Mouse (Mus musculus) cerebellum, adult 11 months (tissue): ENCODE data around the gene Larp1b.
A peak's percentile ranks its signal among the peaks of the same experiment; 100 is the strongest.
"Not testable (repeated sequence)": the region's sequence is repeated elsewhere in the genome, so short reads cannot be mapped to it uniquely, and the experiment has no call there.

ENCODE experiments used
- DNase-seq: peaks from one replicate; pipeline ENCODE4 v3.0.0; 2022

Gene Larp1b

GRCm38 (mm10) chr3:40949170-40949902 lies at the start of gene Larp1b:
TSS of gene Larp1b (plus strand) at chr3:40949828.
- DNase-seq: peak; percentile 100

DNA sequence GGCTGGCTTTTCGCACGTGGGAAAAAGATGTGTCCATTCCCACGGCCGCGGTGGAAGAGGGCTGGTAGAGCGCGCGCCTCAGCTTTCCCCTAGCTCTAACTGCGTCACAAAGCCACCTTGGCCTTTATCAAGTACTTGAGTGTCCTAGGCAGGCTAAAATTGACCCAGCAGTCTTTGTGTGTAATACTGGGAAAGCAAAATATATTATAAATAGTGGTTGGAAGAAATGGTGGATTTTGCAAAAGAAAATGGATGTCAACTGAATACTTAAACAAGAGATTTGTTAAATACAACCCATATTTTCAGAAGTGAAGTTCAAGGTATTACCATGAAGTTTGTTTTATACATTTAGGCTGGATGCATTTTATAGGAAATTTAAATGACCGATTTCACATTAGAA lies 47.2 kb upstream of the Larp1b start, which contains the start of gene 1700034I23Rik:
Gene 1700034I23Rik, minus strand, starts transcription at position 101 of the 400 bp plus-strand sequence.
- DNase-seq: not testable (repeated sequence)

DNA sequence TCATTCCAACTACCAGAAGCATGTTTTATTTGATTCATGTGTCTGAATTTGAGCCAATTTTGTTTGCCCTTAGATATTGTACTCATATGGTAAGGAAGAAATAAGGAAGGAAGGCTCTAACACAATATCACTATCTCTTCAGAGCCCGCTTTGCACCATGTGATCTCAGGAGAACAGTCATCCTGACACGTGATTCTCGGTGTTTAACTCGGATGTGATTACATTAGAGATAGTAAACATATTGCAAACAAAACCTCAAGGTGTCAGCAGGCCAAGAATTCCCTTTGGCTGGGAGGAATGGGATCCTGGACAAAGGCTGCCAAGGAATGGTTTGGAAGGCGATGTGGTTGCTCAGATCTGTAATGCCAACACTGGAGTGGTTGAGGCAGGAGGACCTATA lies 11.4 kb upstream of the Larp1b start:
- no peak for DNase-seq

- DNase-seq: no peak
Observed at GRCm38 (mm10) chr3:40938592-40938991, 11.0 kb upstream of the Larp1b start.

DNA sequence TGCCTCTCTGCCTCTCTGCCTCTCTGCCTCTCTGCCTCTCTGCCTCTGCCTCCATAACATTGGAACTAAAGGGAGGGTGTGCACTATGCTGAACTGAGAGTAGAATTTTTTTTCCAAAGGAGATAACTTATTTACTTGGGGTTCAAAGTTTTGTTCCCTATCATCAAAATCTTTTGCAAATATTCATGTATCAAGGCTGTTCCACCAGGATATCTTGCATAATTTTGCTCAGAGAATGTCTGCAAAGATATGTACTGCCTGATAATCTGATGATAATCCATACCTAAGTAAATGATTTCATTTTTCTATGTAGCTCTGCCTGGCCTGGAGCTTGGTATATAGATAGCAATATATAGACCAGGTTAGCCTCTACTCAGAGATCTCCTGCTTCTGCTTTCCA lies 10.6 kb upstream of the Larp1b start:
- DNase-seq: no peak

GRCm38 (mm10) chr3:40949903-40950600 lies 424 bp downstream of the Larp1b start:
- peak; percentile 64 for DNase-seq

DNA sequence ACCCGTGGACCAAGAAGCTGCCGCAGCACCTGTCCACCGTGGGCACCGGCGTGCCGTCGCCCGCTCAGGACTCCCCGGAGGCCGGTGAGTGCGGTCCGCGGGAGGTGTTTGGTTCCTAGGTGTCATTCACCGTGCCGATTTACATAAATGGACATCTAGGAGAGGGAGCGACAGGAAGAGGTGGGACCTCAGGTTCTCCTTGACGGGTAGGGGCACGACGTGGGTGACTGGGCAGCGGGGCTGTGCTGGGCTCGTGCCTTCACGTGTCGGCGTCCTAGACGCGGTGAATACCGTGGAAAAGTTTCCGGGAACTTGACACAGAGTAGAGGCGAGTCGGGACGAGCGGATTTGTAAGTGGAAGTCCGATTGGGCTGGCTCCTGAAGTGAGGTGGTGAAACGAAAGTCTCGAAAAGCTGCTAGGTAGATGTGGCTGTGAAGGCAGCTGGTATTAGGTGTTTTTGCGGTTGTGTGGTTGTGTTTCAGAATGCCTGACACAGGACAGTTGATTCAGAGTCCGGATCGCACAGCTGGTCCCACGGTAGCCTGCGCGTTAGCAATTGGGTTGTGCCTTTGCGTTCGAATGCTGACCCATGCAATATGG lies 1.1 kb downstream of the Larp1b start:
- peak; percentile 51 for DNase-seq

DNA sequence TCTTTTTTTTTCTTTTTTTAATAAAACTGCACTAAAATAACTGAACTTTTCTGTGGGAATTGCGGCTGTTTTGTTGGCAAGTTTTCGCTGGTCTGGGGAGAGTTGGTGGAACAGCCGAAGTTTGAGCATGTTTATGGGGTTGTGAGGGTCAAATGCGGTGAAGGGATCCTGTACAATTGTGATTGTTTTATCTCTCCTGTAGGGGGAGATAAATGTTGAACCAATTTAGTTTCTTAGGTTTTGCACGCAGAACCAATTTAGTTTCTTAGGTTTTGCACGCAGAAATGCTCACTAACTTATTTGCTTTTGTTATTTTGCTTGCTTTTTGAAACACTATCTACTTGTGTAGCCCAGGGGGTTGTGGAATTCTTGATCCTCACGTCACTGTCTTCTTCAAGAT lies 1.7 kb downstream of the Larp1b start:
- no peak for DNase-seq

DNA sequence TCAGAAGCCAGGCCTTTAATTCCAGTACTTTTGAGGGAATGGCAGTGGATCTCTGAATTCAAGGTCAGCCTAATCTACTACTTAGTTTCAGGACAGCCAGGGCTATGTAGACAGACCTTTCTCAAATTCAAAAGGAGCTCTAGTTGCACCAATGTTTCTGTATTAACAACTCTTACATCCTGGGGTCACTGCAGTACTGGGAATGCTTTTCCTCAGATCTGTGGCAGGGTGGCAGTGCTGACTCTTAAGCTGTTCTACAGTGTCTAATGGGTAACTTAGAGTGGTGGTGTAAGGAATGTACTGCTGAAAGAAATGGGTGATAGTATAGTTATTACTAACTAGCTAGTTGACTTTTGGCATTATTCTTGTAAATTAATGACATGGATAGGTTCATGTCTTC lies 3.0 kb downstream of the Larp1b start:
- no peak for DNase-seq

GRCm38 (mm10) chr3:40954792-40955191 lies 5.2 kb downstream of the Larp1b start:
- DNase-seq: no peak

- DNase-seq: no peak
Observed at GRCm38 (mm10) chr3:40958831-40959230, 9.2 kb downstream of the Larp1b start.

DNA sequence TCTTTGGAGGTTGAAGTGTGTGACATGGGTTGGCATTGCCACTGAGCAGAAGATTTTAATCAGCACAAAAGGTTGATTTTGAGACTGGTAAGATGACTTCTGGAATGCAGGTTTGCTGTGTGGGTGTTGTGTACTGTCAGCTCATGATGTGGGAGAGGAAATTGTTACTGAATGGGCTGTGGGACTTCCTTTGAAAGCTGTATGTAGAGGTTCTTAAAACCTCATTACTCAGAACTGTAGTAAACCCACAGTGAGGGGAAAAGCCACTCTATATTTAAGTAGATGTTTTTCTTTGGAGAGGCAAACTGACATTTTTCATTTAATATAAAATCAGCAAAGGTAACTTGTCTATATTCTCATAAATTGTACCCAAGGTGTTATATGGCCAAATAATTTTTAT lies 31.1 kb downstream of the Larp1b start:
- no peak for DNase-seq

GRCm38 (mm10) chr3:40987539-40987938 lies 37.9 kb downstream of the Larp1b start:
- no peak for DNase-seq

- no peak for DNase-seq
Observed at GRCm38 (mm10) chr3:40988722-40989121, 39.1 kb downstream of the Larp1b start.

DNA sequence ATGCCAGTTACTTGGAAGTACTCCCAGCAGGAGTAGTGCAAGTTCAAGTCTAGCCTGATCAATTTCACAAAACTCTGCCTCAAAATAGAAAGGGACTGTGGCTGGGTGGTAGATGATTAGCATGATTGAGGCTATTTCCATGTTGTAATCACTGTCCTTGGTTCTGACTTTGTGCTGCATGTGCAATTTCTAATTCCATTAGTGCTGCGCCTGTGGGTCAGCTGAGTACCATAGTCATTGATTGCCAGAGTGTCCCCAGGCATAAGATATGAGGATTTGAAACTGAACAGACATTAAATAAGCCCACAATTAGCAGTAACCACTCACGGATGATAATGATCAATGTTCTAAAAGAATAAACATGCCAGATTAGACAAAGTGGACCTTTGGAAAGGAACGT lies 41.9 kb downstream of the Larp1b start:
- DNase-seq: no peak

GRCm38 (mm10) chr3:40995161-40995560 lies 45.5 kb downstream of the Larp1b start:
- no peak for DNase-seq

GRCm38 (mm10) chr3:41009315-41009714 lies 59.7 kb downstream of the Larp1b start:
- no peak for DNase-seq

- no peak for DNase-seq
Observed at GRCm38 (mm10) chr3:41009990-41010389, 60.4 kb downstream of the Larp1b start.

- DNase-seq: no peak
Observed at GRCm38 (mm10) chr3:41010701-41011100, 61.1 kb downstream of the Larp1b start.

GRCm38 (mm10) chr3:41012451-41012850 lies 62.8 kb downstream of the Larp1b start:
- no peak for DNase-seq

DNA sequence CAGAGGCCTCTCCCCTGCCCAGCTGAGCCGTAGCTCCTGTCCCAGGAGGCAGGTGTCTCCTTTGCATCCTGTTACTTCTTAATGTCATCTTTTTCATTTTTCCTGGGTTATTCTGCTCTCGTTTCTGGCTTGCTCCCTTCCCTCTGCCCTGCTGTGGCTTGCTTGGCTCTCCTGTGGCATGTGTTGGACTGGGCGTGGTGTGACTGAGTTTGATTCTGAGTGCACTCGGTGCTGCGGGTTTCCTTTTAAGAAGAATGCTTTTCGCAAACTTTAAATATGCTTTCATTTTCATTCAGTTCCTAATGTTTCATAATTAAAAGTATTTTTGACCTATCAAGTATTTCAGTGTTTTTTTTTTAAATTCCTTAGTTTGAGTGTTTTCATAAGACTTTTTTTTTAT lies 65.3 kb downstream of the Larp1b start:
- DNase-seq: no peak

GRCm38 (mm10) chr3:41018022-41018608 lies 68.5 kb downstream of the Larp1b start:
- DNase-seq: no peak

- DNase-seq: no peak
Observed at GRCm38 (mm10) chr3:41020687-41021086, 71.1 kb downstream of the Larp1b start.

DNA sequence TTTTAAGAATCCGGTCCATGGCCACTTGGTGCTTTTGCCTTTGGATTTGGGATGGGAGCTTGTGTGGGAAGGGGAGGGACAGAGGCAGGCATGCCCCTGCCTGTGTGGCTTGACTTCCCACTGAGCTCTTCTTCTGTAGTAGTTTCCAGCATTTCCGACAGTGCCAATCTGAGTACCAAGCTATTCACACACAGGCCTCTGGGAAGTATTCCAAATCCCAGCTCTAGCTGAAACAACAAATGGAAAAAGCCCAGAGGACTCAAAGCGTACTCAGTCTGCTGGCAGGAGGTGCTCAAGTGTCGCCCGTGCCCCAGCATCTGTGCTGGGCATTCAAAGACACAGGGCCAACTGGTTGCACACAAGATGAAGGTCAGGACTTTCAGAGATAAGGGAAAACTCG lies 72.4 kb downstream of the Larp1b start:
- peak; percentile 21 for DNase-seq
